Comparison of ENCODE assay signal across 8 mouse cellular contexts in the genomic region with DNA sequence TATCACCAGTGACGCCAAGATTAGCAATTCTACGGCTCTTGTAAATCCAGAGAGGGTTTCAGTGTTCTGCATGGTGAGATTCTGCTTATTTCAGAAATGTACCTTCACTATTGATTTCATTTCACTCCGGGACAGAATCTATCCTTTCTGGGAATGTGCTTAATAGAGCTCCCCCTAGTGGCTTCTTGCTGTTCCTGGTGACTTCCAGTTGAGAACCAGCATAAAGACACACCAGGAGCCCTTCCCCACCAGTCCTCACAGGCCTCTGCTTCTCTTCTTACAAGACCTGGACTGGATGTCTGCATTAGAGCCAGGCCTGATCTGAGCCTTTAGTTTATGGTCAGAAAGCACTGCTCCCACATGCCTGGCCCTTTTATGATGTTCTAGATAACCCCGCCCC. TPM values are rescaled to one million over a fixed set of nuclear protein-coding genes. Genes with fewer than 3 reads are reported as not detected.
DNase-seq lines count a peak whose midpoint lies in the region; ATAC-seq and TF ChIP-seq lines count a peak whose summit lies in the region.

No protein-coding gene starts in this region.

- no peak overlapping the region for H3K9ac ChIP-seq in kidney, embryonic 14.5 days (ENCODE audit: low read depth, low read length)

- no peak for TF ChIP-seq POLR2A in brain, embryonic 14.5 days (IDR thresholded peaks at IDR 0.05; ENCODE audit: borderline replicate concordance, extremely low read depth, insufficient read depth, insufficient read length, poor library complexity, severe bottlenecking)
- no peak for TF ChIP-seq POLR2A in embryonic fibroblast, embryonic 13.5 days (IDR thresholded peaks at IDR 0.05; ENCODE audit: low read depth, low read length)

- no peaks in the 10 kb centered on the region for H3K9me3 ChIP-seq in kidney, embryonic 14.5 days (ENCODE audit: control insufficient read depth, low read length)

- H3K4me3 ChIP-seq in kidney, embryonic 14.5 days (ENCODE audit: low read length) = no peak overlapping the region
- no peak overlapping the region for H3K4me3 ChIP-seq in embryonic fibroblast, embryonic 13.5 days (ENCODE audit: insufficient read depth, low read length)

- H3K27me3 ChIP-seq in kidney, embryonic 14.5 days (ENCODE audit: control insufficient read depth, insufficient read depth, low read length) = no peaks in the 10 kb centered on the region

- intact Hi-C loops in gastrocnemius, postnatal 36 days (cut with DNase I) = loop anchor here (5.0 kb wide), 2 partner anchors 69 to 124 kb away; no protein-coding TSS in a partner anchor

- H3K36me3 ChIP-seq in kidney, embryonic 14.5 days (ENCODE audit: control insufficient read depth, insufficient read depth, low read length) = peaks cover 54% of the 10 kb centered on the region

- H3K27ac ChIP-seq in kidney, embryonic 14.5 days (ENCODE audit: low read depth, low read length) = no peak overlapping the region
- no peak overlapping the region for H3K27ac ChIP-seq in embryonic fibroblast, embryonic 13.5 days (ENCODE audit: insufficient read depth, low read length)

- H3K4me2 ChIP-seq in kidney, embryonic 14.5 days (replicated peaks; ENCODE audit: low read depth, low read length) = no peak overlapping the region

- H3K4me1 ChIP-seq in kidney, embryonic 14.5 days (ENCODE audit: control insufficient read depth, insufficient read depth, low read length) = peaks cover 20% of the 10 kb centered on the region
- H3K4me1 ChIP-seq in embryonic fibroblast, embryonic 13.5 days (ENCODE audit: control insufficient read depth, insufficient read depth, low read length) = peaks cover 8% of the 10 kb centered on the region

- WGBS in kidney, embryonic 14.5 days = 74% methylated on average over 4 of the region's 4 CpGs

- peak; percentile 34 for DNase-seq in kidney, adult 18-20 months
- DNase-seq in ES-CJ7 (ENCODE audit: low read depth, low spot score) = peak; percentile 77
- peak; percentile 76 for DNase-seq in brain, embryonic 14.5 days (ENCODE audit: low read depth)
- peak; percentile 59 for DNase-seq in layer of hippocampus, adult 9-11 months
- DNase-seq in naive thymus-derived CD4-positive, alpha-beta T cell, adult 2 months (ENCODE audit: low read depth) = peak; percentile 71
- no peak for DNase-seq in gastrocnemius, postnatal 36 days

- peak; percentile 66; the same call in 1 of the 2 replicates for TF ChIP-seq CTCF in brain, embryonic 14.5 days (IDR thresholded peaks at IDR 0.05; ENCODE audit: borderline replicate concordance, extremely low read depth, insufficient read depth, insufficient read length)
- 0 out of 2 replicates have a peak, but pooled peaks have one; percentile 5 for TF ChIP-seq CTCF in embryonic fibroblast, embryonic 13.5 days (IDR thresholded peaks at IDR 0.05; ENCODE audit: borderline replicate concordance, insufficient read depth, low read length)

- ATAC-seq in kidney, embryonic 14.5 days (ENCODE audit: low FRiP score, low TSS enrichment) = no peak

RNA-seq across cellular contexts. Expression of a gene that starts 4.9 kb away (rescaled TPM):
- polyA plus RNA-seq in kidney, embryonic 14.5 days (2014; fragmentation: Nextera tagmentation; extraction: Ambion mirVana) = 16.2 and 25.4 TPM in 2 replicates
- polyA plus RNA-seq in brain, embryonic 14.5 days (2012; rRNA removed) = 5.7 and 7.6 TPM in 2 replicates
- 14.8 and 15.5 TPM in 2 replicates for polyA plus RNA-seq in embryonic fibroblast, embryonic 13.5 days (2011; ENCODE audit: insufficient read length, low read depth, missing spikeins)
- total RNA-seq in gastrocnemius, postnatal 36 days (2021) = under 1 TPM; 0.25 to 0.84 TPM

RNA-seq across cellular contexts. Expression of a gene that starts 28.7 kb away (rescaled TPM):
- polyA plus RNA-seq in kidney, embryonic 14.5 days (2014; fragmentation: Nextera tagmentation; extraction: Ambion mirVana) = 0.26 TPM in 1 of 2 replicates, not detected in the other
- polyA plus RNA-seq in brain, embryonic 14.5 days (2012; rRNA removed) = 0.19 TPM in 1 of 2 replicates, not detected in the other
- polyA plus RNA-seq in embryonic fibroblast, embryonic 13.5 days (2011; ENCODE audit: insufficient read length, low read depth, missing spikeins) = not detected in 2 replicates
- total RNA-seq in gastrocnemius, postnatal 36 days (2021) = 100 to 1,000 TPM in 1 of 2 experiments, 10 to 100 TPM in 1; 57.7 to 182 TPM

RNA-seq across cellular contexts. Expression of a gene that starts 32.0 kb away (rescaled TPM):
- 39.8 and 49.2 TPM in 2 replicates for polyA plus RNA-seq in kidney, embryonic 14.5 days (2014; fragmentation: Nextera tagmentation; extraction: Ambion mirVana)
- 10.1 and 28.3 TPM in 2 replicates for polyA plus RNA-seq in brain, embryonic 14.5 days (2012; rRNA removed)
- 18.2 and 18.7 TPM in 2 replicates for polyA plus RNA-seq in embryonic fibroblast, embryonic 13.5 days (2011; ENCODE audit: insufficient read length, low read depth, missing spikeins)
- total RNA-seq in gastrocnemius, postnatal 36 days (2021) = 10 to 100 TPM; 21.8 to 23.9 TPM

Comparison
In these comparisons a context has a peak if more than half of its experiments do, and no peak if none do; other contexts are left out.
1. DNase-seq: peak in kidney, adult 18-20 months (single experiment), ES-CJ7 (single experiment), brain, embryonic 14.5 days (single experiment), layer of hippocampus, adult 9-11 months (single experiment) and naive thymus-derived CD4-positive, alpha-beta T cell, adult 2 months (single experiment); none in gastrocnemius, postnatal 36 days (0 of 2).